Mouse (Mus musculus): Measurements from ENCODE around the gene Zfp60. TPM values are rescaled to one million over a fixed set of nuclear protein-coding genes. Genes with fewer than 3 reads are reported as not detected.
"Not testable (repeated sequence)": the region's sequence is repeated elsewhere in the genome, so short reads cannot be mapped to it uniquely, and the experiment has no call there.

Zfp60 gene
- polyA plus RNA-seq, 1 experiment from 2014 or later = 125 TPM

DNA sequence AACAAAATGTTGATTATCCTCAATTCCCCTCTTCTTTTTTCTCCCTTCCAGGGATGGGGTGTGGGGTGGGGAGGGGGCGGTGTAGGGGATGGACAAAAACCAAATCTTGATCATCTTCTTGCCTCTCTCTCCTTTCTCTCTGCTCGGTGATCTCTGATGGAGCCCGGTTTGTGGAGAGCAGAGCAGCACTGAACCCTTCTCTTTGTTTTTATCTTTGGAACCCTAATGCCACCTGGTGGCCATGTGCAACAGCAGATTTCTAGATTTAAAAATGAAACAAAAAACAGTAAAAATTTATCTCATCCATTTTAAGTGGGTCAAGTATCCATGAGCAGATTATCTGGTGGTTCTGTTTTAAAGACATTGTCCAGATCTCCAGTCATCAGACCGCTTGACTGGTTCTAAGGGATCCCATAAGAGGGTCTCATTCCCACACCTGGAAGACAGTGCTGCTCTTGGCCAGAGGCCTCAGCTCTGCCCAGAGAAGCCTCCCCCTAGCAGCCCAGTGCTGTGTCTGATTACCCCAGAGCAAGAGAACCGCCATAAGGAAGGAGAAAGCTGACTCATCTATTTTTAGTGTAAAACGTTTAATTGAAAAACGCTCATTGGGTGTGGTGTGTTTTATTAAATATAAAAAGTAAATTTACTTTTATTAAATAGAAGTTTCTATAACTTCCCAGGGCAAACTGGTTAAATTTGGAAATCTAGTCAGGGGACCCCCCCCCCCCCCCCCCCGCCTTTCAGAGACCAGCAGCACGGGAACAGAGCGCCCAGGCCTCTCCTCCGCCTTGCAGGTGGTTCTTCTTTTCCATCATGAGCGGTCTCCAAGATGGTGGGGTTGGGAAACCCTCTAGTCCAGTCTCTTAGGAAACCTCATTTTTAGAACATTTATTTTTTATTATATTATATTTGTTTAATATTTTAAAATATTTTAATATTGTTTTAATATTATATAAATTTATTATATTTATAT lies 5.3 kb upstream of the Zfp60 start:
- Histone ChIP-seq H3K9me3 (no peaks in the 10 kb centered on the region), H3K4me3 (no peak overlapping the region), H3K4me1 (peaks cover 6% of the 10 kb centered on the region; the same call in 1 of the 2 replicates), H3K36me3 (replicated peaks) (no peaks in the 10 kb centered on the region), H3K9ac (peak overlapping the region; percentile 28; the same call in 1 of the 2 replicates), H3K27me3 (replicated peaks) (no peaks in the 10 kb centered on the region), H3K4me2 (no peak overlapping the region; the same call in 1 of the 2 replicates), H3K27ac (peak overlapping the region; percentile 73)
- 46% methylated on average over 12 of the region's 12 CpGs for WGBS
- ATAC-seq (replicated peaks) = peak; percentile 81

DNA sequence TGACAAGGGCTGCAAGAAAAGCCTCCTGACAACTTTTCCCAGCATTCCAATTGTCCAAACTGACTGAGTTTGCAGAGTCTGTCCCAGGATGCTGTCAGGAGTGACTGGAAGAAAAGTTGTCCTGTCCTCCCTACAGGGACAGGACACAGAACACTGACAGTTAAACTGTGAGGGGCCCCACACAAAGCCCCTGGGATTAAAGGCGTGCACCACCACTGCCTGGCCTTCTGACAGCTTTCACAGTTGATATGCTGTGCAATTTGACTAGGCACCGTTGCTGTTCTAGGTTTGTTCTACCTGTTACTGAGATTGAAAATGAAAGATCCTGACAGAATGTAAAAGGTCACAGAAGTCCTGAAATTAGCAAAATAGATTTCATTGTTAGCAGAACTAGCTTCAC lies 3.7 kb upstream of the Zfp60 start:
- H3K27me3 ChIP-seq (replicated peaks) = no peaks in the 10 kb centered on the region
- no peak for ATAC-seq (replicated peaks)
- H3K9me3 ChIP-seq = no peaks in the 10 kb centered on the region
- H3K4me1 ChIP-seq = peaks cover 10% of the 10 kb centered on the region
- H3K9ac ChIP-seq = no peak overlapping the region
- H3K4me2 ChIP-seq = no peak overlapping the region
- 54% methylated on average over 2 of the region's 2 CpGs for WGBS
- H3K36me3 ChIP-seq (replicated peaks) = no peaks in the 10 kb centered on the region
- H3K27ac ChIP-seq = no peak overlapping the region
- H3K4me3 ChIP-seq = no peak overlapping the region

DNA sequence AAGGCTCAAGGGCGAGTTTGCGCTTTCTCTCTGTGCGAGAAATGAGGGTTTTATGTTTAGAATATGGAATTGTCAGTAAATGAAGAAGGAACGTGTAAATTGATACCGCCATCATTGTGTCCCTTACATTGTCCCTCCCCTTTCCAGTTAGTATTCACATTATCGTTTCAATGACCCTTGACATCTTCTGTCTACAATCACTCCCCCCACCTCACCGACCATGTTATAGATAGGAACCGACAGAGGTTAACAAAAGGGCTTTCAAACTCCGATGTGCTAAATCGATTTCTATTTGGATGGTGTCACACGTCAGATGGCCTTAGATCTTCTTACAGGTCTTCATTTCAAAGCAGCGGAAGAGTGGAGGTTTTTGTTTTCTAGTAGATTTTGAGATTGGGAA lies 757 bp downstream of the Zfp60 start:
- H3K9ac ChIP-seq = peak overlapping the region; percentile 86
- H3K27me3 ChIP-seq (replicated peaks) = no peaks in the 10 kb centered on the region
- peak overlapping the region; percentile 67 for H3K4me2 ChIP-seq
- peak overlapping the region; percentile 97 for H3K27ac ChIP-seq
- WGBS = under 1% methylated on average over 12 of the region's 12 CpGs
- H3K9me3 ChIP-seq = no peaks in the 10 kb centered on the region
- H3K36me3 ChIP-seq (replicated peaks) = no peaks in the 10 kb centered on the region
- peaks cover 40% of the 10 kb centered on the region for H3K4me1 ChIP-seq
- ATAC-seq (replicated peaks) = peak; percentile 32
- H3K4me3 ChIP-seq = peak overlapping the region; percentile 60

DNA sequence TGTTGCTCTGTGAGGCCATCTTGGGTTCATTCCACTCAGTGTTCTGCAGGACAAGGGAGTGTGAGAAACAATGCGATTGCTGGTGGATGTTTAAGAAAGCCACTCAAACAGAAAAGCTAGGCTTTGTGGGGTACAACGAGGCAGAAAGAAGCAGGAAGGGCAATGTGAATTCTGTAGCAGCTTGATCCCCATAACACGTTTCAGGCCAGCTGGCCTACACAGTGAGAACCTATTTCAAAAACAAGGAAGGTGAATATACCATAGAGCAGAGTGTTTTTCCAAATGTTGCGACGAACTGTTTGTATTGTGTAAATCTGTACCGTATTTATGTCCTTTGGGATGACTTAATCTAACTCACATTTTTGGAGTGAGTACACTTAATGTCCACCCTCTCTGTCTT lies 1.3 kb downstream of the Zfp60 start:
- no peaks in the 10 kb centered on the region for H3K36me3 ChIP-seq (replicated peaks)
- no peaks in the 10 kb centered on the region for H3K9me3 ChIP-seq
- peak overlapping the region; percentile 97 for H3K27ac ChIP-seq
- peak overlapping the region; percentile 86 for H3K9ac ChIP-seq
- no peaks in the 10 kb centered on the region for H3K27me3 ChIP-seq (replicated peaks)
- 52% methylated on average over 6 of the region's 6 CpGs for WGBS
- peak overlapping the region; percentile 67 for H3K4me2 ChIP-seq
- H3K4me1 ChIP-seq = peaks cover 40% of the 10 kb centered on the region
- no peak for ATAC-seq (replicated peaks)
- peak overlapping the region; percentile 60 for H3K4me3 ChIP-seq

DNA sequence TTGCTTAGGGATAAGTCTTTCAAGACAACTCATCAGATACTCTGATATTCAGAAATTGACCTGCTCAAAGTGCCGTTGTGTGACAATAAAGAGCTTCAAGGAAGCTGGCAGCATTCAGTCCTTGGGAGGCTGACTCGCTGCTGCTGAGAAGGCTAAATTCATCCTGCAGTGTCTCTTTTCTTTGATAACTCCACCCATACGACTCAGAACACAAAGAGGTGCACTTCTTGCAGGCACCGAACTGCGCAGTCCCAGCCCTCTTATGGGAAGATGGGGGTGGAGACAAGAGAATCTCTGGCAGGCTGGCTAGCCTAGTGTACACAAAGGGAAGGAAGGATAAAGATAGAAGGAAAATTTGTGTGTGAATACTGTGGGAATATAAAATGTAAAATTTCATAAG lies 4.3 kb downstream of the Zfp60 start:
- H3K36me3 ChIP-seq (replicated peaks) = peaks cover 18% of the 10 kb centered on the region
- WGBS = 5% methylated on average over 5 of the region's 5 CpGs

GRCm38 (mm10) chr7:27756351-27757047 lies 25.3 kb downstream of the Zfp60 start:
- peaks cover 4% of the 10 kb centered on the region for H3K36me3 ChIP-seq (replicated peaks)
- no peak overlapping the region for H3K4me2 ChIP-seq
- H3K27me3 ChIP-seq (replicated peaks) = no peaks in the 10 kb centered on the region
- H3K9me3 ChIP-seq = no peaks in the 10 kb centered on the region
- ATAC-seq (replicated peaks) = peak; percentile 80
- peak overlapping the region; percentile 46 for H3K27ac ChIP-seq
- no peak overlapping the region for H3K4me3 ChIP-seq
- 8% methylated on average over 5 of the region's 5 CpGs for WGBS
- no peak overlapping the region for H3K9ac ChIP-seq
- H3K4me1 ChIP-seq = peaks cover 13% of the 10 kb centered on the region

More for the DNA sequence above, 4.3 kb downstream of the Zfp60 start:
- H3K4me2 ChIP-seq = peak overlapping the region; percentile 45
- H3K27me3 ChIP-seq (replicated peaks) = no peaks in the 10 kb centered on the region
- no peak for ATAC-seq (replicated peaks)
- H3K4me3 ChIP-seq = peak overlapping the region; percentile 16
- peaks cover 40% of the 10 kb centered on the region for H3K4me1 ChIP-seq
- peak overlapping the region; percentile 65 for H3K27ac ChIP-seq
- H3K9me3 ChIP-seq = no peaks in the 10 kb centered on the region
- H3K9ac ChIP-seq = peak overlapping the region; percentile 25; the same call in 1 of the 2 replicates

DNA sequence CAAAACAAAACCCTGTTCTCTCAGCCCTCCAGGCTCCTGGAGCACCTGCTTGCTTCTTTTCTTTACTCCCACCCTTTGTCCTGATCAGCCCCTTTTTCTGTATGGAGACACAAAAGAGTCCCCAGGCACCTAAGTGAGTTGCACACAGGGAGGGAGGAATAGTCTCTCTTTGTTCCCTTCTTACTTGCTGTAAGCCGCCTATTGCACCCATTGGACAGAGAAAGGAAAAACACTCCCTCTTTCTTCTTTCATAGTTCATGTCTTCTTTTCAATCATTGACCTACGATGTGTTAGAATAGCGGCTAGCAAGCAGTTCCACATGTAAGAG lies 25.8 kb downstream of the Zfp60 start:
- peaks cover 13% of the 10 kb centered on the region for H3K4me1 ChIP-seq
- no peak overlapping the region for H3K4me2 ChIP-seq
- no peaks in the 10 kb centered on the region for H3K36me3 ChIP-seq (replicated peaks)
- no peak overlapping the region for H3K4me3 ChIP-seq
- WGBS = 20% methylated on average over 3 of the region's 3 CpGs
- H3K9me3 ChIP-seq = no peaks in the 10 kb centered on the region
- peak overlapping the region; percentile 46 for H3K27ac ChIP-seq
- peak; percentile 46 for ATAC-seq (replicated peaks)
- H3K9ac ChIP-seq = no peak overlapping the region
- no peaks in the 10 kb centered on the region for H3K27me3 ChIP-seq (replicated peaks)

DNA sequence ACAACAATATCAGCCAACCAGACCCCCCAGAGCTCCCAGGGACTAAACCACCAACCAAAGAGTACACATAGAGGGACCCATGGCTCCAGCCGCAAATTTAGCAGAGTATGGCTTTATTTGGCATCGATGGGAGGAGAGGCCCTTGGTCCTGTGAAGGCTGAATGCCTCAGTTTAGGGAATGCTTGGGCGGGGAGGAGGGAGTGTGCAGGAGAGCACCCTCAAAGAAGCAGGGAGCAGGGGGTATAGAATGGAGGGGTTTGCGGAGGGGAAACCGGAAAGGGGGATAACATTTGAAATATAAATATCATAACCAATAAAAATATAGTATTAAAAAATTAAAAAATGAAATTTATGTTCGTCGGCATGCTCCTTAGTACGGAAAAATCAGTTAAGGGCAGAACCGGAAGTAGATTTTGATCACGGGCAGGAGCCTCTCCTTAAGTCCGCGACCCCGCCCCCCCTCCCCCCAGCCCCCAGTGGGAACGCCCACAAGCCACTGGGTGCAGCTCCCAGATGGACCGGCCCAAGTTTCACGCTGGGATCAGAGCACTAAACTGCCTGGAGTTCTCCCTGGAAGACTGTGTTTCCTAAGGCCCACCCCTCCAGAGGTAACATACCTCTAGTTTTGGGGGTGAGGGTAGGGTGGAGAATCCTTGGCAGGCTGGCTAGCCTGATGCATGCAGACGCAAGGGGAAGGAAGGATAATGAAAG lies 34.1 kb downstream of the Zfp60 start:
- no peaks in the 10 kb centered on the region for H3K4me1 ChIP-seq
- H3K4me2 ChIP-seq = peak overlapping the region; percentile 46
- H3K9ac ChIP-seq = no peak overlapping the region
- H3K4me3 ChIP-seq = peak overlapping the region; percentile 19
- H3K27ac ChIP-seq = no peak overlapping the region
- no peak for ATAC-seq (replicated peaks)
- 13% methylated on average over 17 of the region's 17 CpGs for WGBS
- no peaks in the 10 kb centered on the region for H3K36me3 ChIP-seq (replicated peaks)
- no peaks in the 10 kb centered on the region for H3K9me3 ChIP-seq
- H3K27me3 ChIP-seq (replicated peaks) = no peaks in the 10 kb centered on the region

GRCm38 (mm10) chr7:27789306-27789705 lies 58.1 kb downstream of the Zfp60 start:
- Histone ChIP-seq H3K36me3 (replicated peaks) (no peaks in the 10 kb centered on the region), H3K9me3 (peaks cover 5% of the 10 kb centered on the region), H3K9ac (no peak overlapping the region), H3K4me1 (no peaks in the 10 kb centered on the region), H3K27ac (no peak overlapping the region), H3K4me3 (no peak overlapping the region), H3K4me2 (no peak overlapping the region), H3K27me3 (replicated peaks) (no peaks in the 10 kb centered on the region)
- 82% methylated on average over 5 of the region's 5 CpGs for WGBS
- ATAC-seq (replicated peaks) = no peak

GRCm38 (mm10) chr7:27793865-27794264 lies 62.7 kb downstream of the Zfp60 start:
- not testable (repeated sequence) for H3K27ac ChIP-seq; H3K27me3 ChIP-seq (replicated peaks); H3K9me3 ChIP-seq; H3K4me3 ChIP-seq; H3K4me2 ChIP-seq; ATAC-seq (replicated peaks); H3K9ac ChIP-seq; H3K36me3 ChIP-seq (replicated peaks); H3K4me1 ChIP-seq
- 67% methylated on average over 3 of the region's 3 CpGs for WGBS

- no peak overlapping the region for H3K4me3 ChIP-seq
- ATAC-seq (replicated peaks) = no peak
- peaks cover 6% of the 10 kb centered on the region; the same call in 1 of the 2 replicates for H3K4me1 ChIP-seq
- H3K9ac ChIP-seq = no peak overlapping the region
- no peaks in the 10 kb centered on the region for H3K27me3 ChIP-seq (replicated peaks)
- H3K4me2 ChIP-seq = no peak overlapping the region
- H3K27ac ChIP-seq = no peak overlapping the region
- no peaks in the 10 kb centered on the region for H3K36me3 ChIP-seq (replicated peaks)
- H3K9me3 ChIP-seq = no peaks in the 10 kb centered on the region
Observed at GRCm38 (mm10) chr7:27794566-27794965, 63.4 kb downstream of the Zfp60 start.
